Mouse (Mus musculus): ENCODE results near the gene Eif4e2.

- no peak for TF ChIP-seq POLR2A (IDR thresholded peaks at IDR 0.05; ENCODE audit: low read depth, low read length)
- no peak for TF ChIP-seq CTCF (IDR thresholded peaks at IDR 0.05; ENCODE audit: extremely low read depth, insufficient read depth, insufficient read length, insufficient replicate concordance)
Measured at GRCm38 (mm10) chr1:87164796-87165184, 48.9 kb upstream of the Eif4e2 start.
